ENCODE assay signal across 8 mouse cellular contexts in the genomic region with DNA sequence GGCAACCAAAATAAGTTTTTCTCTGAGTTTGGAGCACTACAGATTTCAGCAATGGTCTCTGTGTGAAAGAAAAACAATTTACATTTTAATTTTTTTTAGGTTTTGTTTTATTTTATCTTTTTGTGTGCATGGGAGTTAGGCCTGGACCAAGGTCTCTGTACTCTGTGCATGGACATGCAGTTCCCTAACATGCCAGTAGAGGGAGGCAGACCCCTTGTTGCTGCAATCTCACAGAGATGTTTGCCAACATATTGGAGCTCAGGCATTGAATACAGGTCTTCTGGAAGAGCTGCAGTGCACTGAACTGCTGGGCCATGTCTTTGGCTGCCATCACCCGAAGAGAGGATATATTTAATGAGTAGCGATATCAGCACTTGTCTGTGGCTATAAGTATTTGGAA. TPM values are rescaled to one million over a fixed set of nuclear protein-coding genes. Genes with fewer than 3 reads are reported as not detected.
DNase-seq lines count a peak whose midpoint lies in the region; ATAC-seq and TF ChIP-seq lines count a peak whose summit lies in the region.
"Not testable (repeated sequence)": the region's sequence is repeated elsewhere in the genome, so short reads cannot be mapped to it uniquely, and the experiment has no call there.

No protein-coding gene starts in this region.

- H3K79me2 ChIP-seq in MEL (ENCODE audit: control insufficient read depth, insufficient read depth, low read length, poor library complexity), result not testable (repeated sequence)

- H3K9me3 ChIP-seq in MEL (replicated peaks; ENCODE audit: insufficient read depth, low read length); forebrain, embryonic 15.5 days; neural tube, embryonic 13.5 days: not testable (repeated sequence)

- H3K9ac ChIP-seq in MEL (ENCODE audit: control insufficient read depth, low read depth, low read length, poor library complexity, severe bottlenecking); forebrain, embryonic 15.5 days (replicated peaks); neural tube, embryonic 13.5 days: not testable (repeated sequence)

- TF ChIP-seq POLR2A in MEL (IDR thresholded peaks at IDR 0.05; ENCODE audit: control insufficient read depth in 1 of 2, insufficient read depth in 1 of 2, low read depth in 1 of 2, low read length in 2 of 2, poor library complexity in 1 of 2); cerebellum, adult 2 months (IDR thresholded peaks at IDR 0.05; ENCODE audit: borderline replicate concordance, insufficient read depth, low read length); thymus, adult 2 months (IDR thresholded peaks at IDR 0.05; ENCODE audit: control insufficient read depth, extremely low read depth, insufficient read depth, low read length, poor library complexity): not testable (repeated sequence)

- TF ChIP-seq RAD21 in MEL (IDR thresholded peaks at IDR 0.05; ENCODE audit: low read depth, low read length), result peak; percentile 60

- H3K4me2 ChIP-seq in forebrain, embryonic 15.5 days (replicated peaks); neural tube, embryonic 13.5 days: not testable (repeated sequence)

- TF ChIP-seq EP300 in MEL (IDR thresholded peaks at IDR 0.05; ENCODE audit: low read depth in 1 of 2, low read length in 2 of 2), result not testable (repeated sequence)

- not testable (repeated sequence) for H3K36me3 ChIP-seq in MEL (ENCODE audit: control insufficient read depth in 1 of 2, insufficient read depth in 2 of 2, low read length in 2 of 2); forebrain, embryonic 15.5 days; neural tube, embryonic 13.5 days; thymus, adult 2 months (ENCODE audit: control insufficient read depth, insufficient read depth, low read length)

- not testable (repeated sequence) for H3K4me1 ChIP-seq in MEL (ENCODE audit: control insufficient read depth in 1 of 2, insufficient read depth in 2 of 2, low read length in 2 of 2); cerebellum, adult 2 months (ENCODE audit: control insufficient read depth, insufficient read depth, low read length); forebrain, embryonic 15.5 days; neural tube, embryonic 13.5 days (replicated peaks); thymus, adult 2 months (replicated peaks; ENCODE audit: control insufficient read depth, insufficient read depth, low read length)

- not testable (repeated sequence) for H3K27me3 ChIP-seq in MEL (ENCODE audit: control insufficient read depth in 1 of 2, insufficient read depth in 2 of 2, low read length in 2 of 2); cerebellum, adult 2 months (ENCODE audit: control insufficient read depth, insufficient read depth, low read length); forebrain, embryonic 15.5 days; neural tube, embryonic 13.5 days; thymus, adult 2 months (ENCODE audit: control insufficient read depth, insufficient read depth, low read length)

- DNase-seq in MEL (ENCODE audit: low read depth, low spot score), result peak; percentile 56
- peak; percentile 51 to 57 for DNase-seq in cerebellum, adult 2 months
- peak; percentile 39 to 79 for DNase-seq in kidney, postnatal 36 days
- peak; percentile 24 to 43 for DNase-seq in lung, adult 18-20 months
- peak; percentile 56 for DNase-seq in thymus, adult 2 months

- not testable (repeated sequence) for H3K4me3 ChIP-seq in MEL (ENCODE audit: control insufficient read depth in 1 of 2, insufficient read depth in 1 of 2, low read depth in 2 of 2, low read length in 2 of 2); cerebellum, adult 2 months (replicated peaks; ENCODE audit: insufficient read depth, low read depth, low read length); forebrain, embryonic 15.5 days; neural tube, embryonic 13.5 days; thymus, adult 2 months (ENCODE audit: control insufficient read depth, insufficient read depth, low read length)

- peak; percentile 64 to 74 (median 69) for TF ChIP-seq CTCF in MEL (IDR thresholded peaks at IDR 0.05 in 2 of 3, conservative IDR thresholded peaks at IDR 0.05 in 1 of 3; ENCODE audit: control insufficient read depth in 1 of 3, insufficient read depth in 1 of 3, low read depth in 2 of 3, low read length in 3 of 3, poor library complexity in 1 of 3, severe bottlenecking in 1 of 3)
- peak; percentile 67 for TF ChIP-seq CTCF in cerebellum, adult 2 months (IDR thresholded peaks at IDR 0.05; ENCODE audit: borderline replicate concordance, insufficient read depth, low read depth, low read length)
- not testable (repeated sequence) for TF ChIP-seq CTCF in thymus, adult 2 months (IDR thresholded peaks at IDR 0.05; ENCODE audit: borderline replicate concordance, control insufficient read depth, extremely low read depth, insufficient read depth, low read length, poor library complexity)

- ATAC-seq in forebrain, embryonic 15.5 days (replicated peaks), result peak; percentile 86
- ATAC-seq in hematopoietic stem cell, adult 5-6 weeks (replicated peaks in 1 of 2; ENCODE audit: insufficient read depth in 1 of 2, low FRiP score in 2 of 2, low TSS enrichment in 1 of 2, low read depth in 1 of 2, poor library complexity in 2 of 2, severe bottlenecking in 2 of 2), result peak; percentile 75 to 84
- peak; percentile 75 for ATAC-seq in neural tube, embryonic 13.5 days (ENCODE audit: low read depth)

- WGBS in cerebellum, adult 2 months, result 17% methylated on average over 1 of the region's 2 CpGs
- 11% methylated on average over 1 of the region's 2 CpGs for whole genome bisulfite sequencing in forebrain, embryonic 15.5 days
- WGBS in neural tube, embryonic 13.5 days, result 47% methylated on average over 2 of the region's 2 CpGs
- WGBS in thymus, adult 2 months, result 25% methylated on average over 1 of the region's 2 CpGs

- not testable (repeated sequence) for H3K27ac ChIP-seq in MEL (ENCODE audit: control insufficient read depth, low read depth, low read length); cerebellum, adult 2 months (ENCODE audit: insufficient read depth, low read length); forebrain, embryonic 15.5 days (replicated peaks); neural tube, embryonic 13.5 days (replicated peaks); thymus, adult 2 months (ENCODE audit: control insufficient read depth, insufficient read depth, low read length)

TF ChIP-seq in MEL, 35 proteins besides CTCF, POLR2A, EP300 and RAD21:
- 0 out of 2 replicates have a peak, but pooled peaks have one; percentile 33 for TF ChIP-seq ZC3H11A (IDR thresholded peaks at IDR 0.05; ENCODE audit: low read depth, low read length)
- TF ChIP-seq SMC3 (IDR thresholded peaks at IDR 0.05; ENCODE audit: low read depth, low read length), result peak; percentile 62

RNA-seq across cellular contexts. Expression of a gene that starts 29.1 kb away (rescaled TPM):
- 0.12 and 0.23 TPM in 2 replicates for total RNA-seq in MEL (2012; rRNA removed)
- 10 to 100 TPM in 1 of 2 experiments, not detected in 1; 11.3 TPM for polyA plus RNA-seq in MEL (2012; ENCODE audit: insufficient read depth in 1 of 2, insufficient read length in 2 of 2, low read depth in 1 of 2, low replicate concordance in 2 of 2, missing spikeins in 1 of 2)
- polyA plus RNA-seq in cerebellum, adult 2 months (2012; rRNA removed), result 0.16 TPM in 2 replicates
- not detected in 2 replicates for polyA plus RNA-seq in forebrain, embryonic 15.5 days (2015; fragmentation: Nextera tagmentation; extraction: Ambion mirVana)
- 0.38 and 1.2 TPM in 2 replicates for total RNA-seq in hematopoietic stem cell, adult 5-6 weeks (2017)
- polyA plus RNA-seq in neural tube, embryonic 13.5 days (2015; fragmentation: Nextera tagmentation; extraction: Ambion mirVana), result not detected in 2 replicates
- 0.19 TPM in 1 of 2 replicates, not detected in the other for polyA plus RNA-seq in thymus, adult 2 months (2012; rRNA removed)

RNA-seq across cellular contexts. Expression of a gene that starts 58.0 kb away (rescaled TPM):
- total RNA-seq in MEL (2012; rRNA removed), result not detected in 2 replicates
- not detected for polyA plus RNA-seq in MEL (2012; ENCODE audit: insufficient read depth in 1 of 2, insufficient read length in 2 of 2, low read depth in 1 of 2, low replicate concordance in 2 of 2, missing spikeins in 1 of 2)
- not detected in 2 replicates for polyA plus RNA-seq in cerebellum, adult 2 months (2012; rRNA removed)
- not detected in 2 replicates for polyA plus RNA-seq in forebrain, embryonic 15.5 days (2015; fragmentation: Nextera tagmentation; extraction: Ambion mirVana)
- total RNA-seq in hematopoietic stem cell, adult 5-6 weeks (2017), result not detected in 2 replicates
- not detected in 2 replicates for polyA plus RNA-seq in neural tube, embryonic 13.5 days (2015; fragmentation: Nextera tagmentation; extraction: Ambion mirVana)
- not detected in 2 replicates for polyA plus RNA-seq in thymus, adult 2 months (2012; rRNA removed)
